Mouse (Mus musculus) midbrain, embryonic 11.5 days (tissue): ENCODE measurements around the gene Mafg. TPM values are rescaled to one million over a fixed set of nuclear protein-coding genes. Genes with fewer than 3 reads are reported as not detected.

ENCODE experiments used
- ATAC-seq: fragments of 200-750 bp; cut with Nextera tagmentation; 2 replicates; pipeline ENCODE4 v1.8.0; 2017; ENCODE audit warnings: moderate TSS enrichment, moderate library complexity; ENCODE audit not compliant: low FRiP score
- DNase-seq: peaks from one replicate; pipeline ENCODE4 v3.0.0; 2015; ENCODE audit warnings: low spot score; ENCODE audit errors: missing footprints
- H3K27ac ChIP-seq: fragments of 300-500 bp; sonication (generic); 2 replicates; pipeline ENCODE4 v1.5.1; 2014; ENCODE audit warnings: low read depth, low read length
- H3K27me3 ChIP-seq: fragments of 300-500 bp; sonication (generic); 2 replicates; pipeline ENCODE4 v1.6.1; 2014; ENCODE audit warnings: mild to moderate bottlenecking, low read length, moderate library complexity, mixed read lengths; ENCODE audit not compliant: control insufficient read depth, insufficient read depth
- H3K36me3 ChIP-seq: fragments of 300-500 bp; sonication (generic); 2 replicates; pipeline ENCODE4 v1.6.1; 2014; ENCODE audit warnings: mild to moderate bottlenecking, low read length, moderate library complexity, mixed read lengths; ENCODE audit not compliant: control insufficient read depth, insufficient read depth
- H3K4me1 ChIP-seq: fragments of 300-500 bp; sonication (generic); 2 replicates; pipeline ENCODE4 v1.6.1; 2014; ENCODE audit warnings: low read length; ENCODE audit not compliant: control insufficient read depth, insufficient read depth
- H3K4me2 ChIP-seq: fragments of 300-500 bp; sonication (generic); 2 replicates; pipeline ENCODE4 v1.6.1; 2014; ENCODE audit warnings: mild to moderate bottlenecking, moderate library complexity
- H3K4me3 ChIP-seq: fragments of 300-500 bp; sonication (generic); 2 replicates; pipeline ENCODE4 v1.5.1; 2014; ENCODE audit warnings: low read depth, low read length
- H3K9ac ChIP-seq: fragments of 300-500 bp; sonication (generic); 2 replicates; pipeline ENCODE4 v1.6.1; 2014; ENCODE audit warnings: low read length
- H3K9me3 ChIP-seq: fragments of 300-500 bp; sonication (generic); 2 replicates; pipeline ENCODE4 v1.6.1; 2016; ENCODE audit warnings: low read length; ENCODE audit not compliant: control insufficient read depth
- WGBS: fragments of 180-500 bp; shearing (Covaris S2); extraction: QIAGEN DNeasy Blood & Tissue Kit; methylation state at CpG from one replicate; pipeline ENCODE4 v1.1.7; 2014; 5-methylcytosine and 5-hydroxymethylcytosine counted together
- polyA plus RNA-seq: library from polyadenylated mRNA; unstranded; fragments of >200 nt; fragmentation: Nextera tagmentation; extraction: Ambion mirVana; gene quantifications from 2 replicates; pipeline ENCODE4 v1.2.1, GENCODE M21; 2014

Gene Mafg
- polyA plus RNA-seq, 1 experiment from 2014 or later: 19.7 TPM

- Histone ChIP-seq H3K9me3 (no peaks in the 10 kb centered on the region), H3K27ac (peak overlapping the region; percentile 63), H3K36me3 (peaks cover 4% of the 10 kb centered on the region; the same call in 1 of the 2 replicates), H3K4me3 (peak overlapping the region; percentile 96), H3K4me2 (peak overlapping the region; percentile 94), H3K27me3 (no peaks in the 10 kb centered on the region), H3K4me1 (peaks cover 23% of the 10 kb centered on the region), H3K9ac (peak overlapping the region; percentile 89)
- under 1% methylated on average over 97 of the region's 116 CpGs for WGBS
- ATAC-seq (peak; percentile 89), DNase-seq (peak; percentile 95)
Measured at GRCm38 (mm10) chr11:120632559-120633519, 561 bp downstream of the Mafg start.

- peaks cover 6% of the 10 kb centered on the region; the same call in 1 of the 2 replicates for H3K36me3 ChIP-seq
- peak overlapping the region; percentile 94 for H3K4me2 ChIP-seq
- H3K27me3 ChIP-seq: no peaks in the 10 kb centered on the region
- ATAC-seq (no peak), DNase-seq (no peak)
- 64% methylated on average over 4 of the region's 4 CpGs for WGBS
- H3K9me3 ChIP-seq: no peaks in the 10 kb centered on the region
- peaks cover 23% of the 10 kb centered on the region for H3K4me1 ChIP-seq
- H3K4me3 ChIP-seq: peak overlapping the region; percentile 96
- H3K9ac ChIP-seq: peak overlapping the region; percentile 89
- H3K27ac ChIP-seq: no peak overlapping the region
Measured at GRCm38 (mm10) chr11:120631726-120632448, 1.5 kb downstream of the Mafg start.

- H3K4me2 ChIP-seq: peak overlapping the region; percentile 94; the same call in 1 of the 2 replicates
- H3K36me3 ChIP-seq: peaks cover 7% of the 10 kb centered on the region; the same call in 1 of the 2 replicates
- ATAC-seq: no peak
- H3K4me1 ChIP-seq: peaks cover 23% of the 10 kb centered on the region
- 44% methylated on average over 7 of the region's 7 CpGs for WGBS
- H3K27ac ChIP-seq: no peak overlapping the region; the same call in 1 of the 2 replicates
- H3K9me3 ChIP-seq: no peaks in the 10 kb centered on the region
- no peaks in the 10 kb centered on the region for H3K27me3 ChIP-seq
- no peak overlapping the region for H3K4me3 ChIP-seq
- DNase-seq: peak; percentile 76
- peak overlapping the region; percentile 20 for H3K9ac ChIP-seq
Measured at GRCm38 (mm10) chr11:120630881-120631725, 2.3 kb downstream of the Mafg start.

GRCm38 (mm10) chr11:120630401-120630871 lies 3.0 kb downstream of the Mafg start:
- no peak for ATAC-seq
- no peaks in the 10 kb centered on the region for H3K27me3 ChIP-seq
- peak; percentile 79 for DNase-seq
- H3K9me3 ChIP-seq: no peaks in the 10 kb centered on the region
- H3K27ac ChIP-seq: no peak overlapping the region; the same call in 1 of the 2 replicates
- H3K4me2 ChIP-seq: peak overlapping the region; percentile 4; the same call in 1 of the 2 replicates
- peaks cover 7% of the 10 kb centered on the region; the same call in 1 of the 2 replicates for H3K36me3 ChIP-seq
- H3K4me3 ChIP-seq: no peak overlapping the region
- 18% methylated on average over 5 of the region's 5 CpGs for WGBS
- peaks cover 24% of the 10 kb centered on the region for H3K4me1 ChIP-seq
- peak overlapping the region; percentile 33 for H3K9ac ChIP-seq

- Histone ChIP-seq H3K9ac (peak overlapping the region; percentile 33), H3K9me3 (no peaks in the 10 kb centered on the region), H3K36me3 (peaks cover 7% of the 10 kb centered on the region; the same call in 1 of the 2 replicates), H3K4me1 (peaks cover 28% of the 10 kb centered on the region), H3K4me2 (peak overlapping the region; percentile 4), H3K4me3 (no peak overlapping the region), H3K27ac (no peak overlapping the region; the same call in 1 of the 2 replicates), H3K27me3 (no peaks in the 10 kb centered on the region)
- DNase-seq (peak; percentile 80), ATAC-seq (no peak)
- WGBS: 34% methylated on average over 7 of the region's 7 CpGs
Measured at GRCm38 (mm10) chr11:120629911-120630310, 3.5 kb downstream of the Mafg start.

- DNase-seq (peak; percentile 65), ATAC-seq (no peak)
- Histone ChIP-seq H3K4me2 (peak overlapping the region; percentile 4; the same call in 1 of the 2 replicates), H3K9ac (no peak overlapping the region), H3K27ac (no peak overlapping the region), H3K4me1 (peaks cover 28% of the 10 kb centered on the region), H3K9me3 (no peaks in the 10 kb centered on the region), H3K27me3 (no peaks in the 10 kb centered on the region), H3K4me3 (no peak overlapping the region), H3K36me3 (peaks cover 7% of the 10 kb centered on the region; the same call in 1 of the 2 replicates)
- 69% methylated on average over 23 of the region's 23 CpGs for WGBS
Measured at GRCm38 (mm10) chr11:120629341-120629730, 4.1 kb downstream of the Mafg start.

GRCm38 (mm10) chr11:120628601-120629340 lies 4.6 kb downstream of the Mafg start:
- no peak overlapping the region for H3K4me2 ChIP-seq
- no peak overlapping the region for H3K4me3 ChIP-seq
- no peaks in the 10 kb centered on the region for H3K9me3 ChIP-seq
- no peak for ATAC-seq
- H3K36me3 ChIP-seq: peaks cover 7% of the 10 kb centered on the region; the same call in 1 of the 2 replicates
- H3K27ac ChIP-seq: no peak overlapping the region
- H3K9ac ChIP-seq: no peak overlapping the region
- H3K27me3 ChIP-seq: no peaks in the 10 kb centered on the region
- 96% methylated on average over 23 of the region's 23 CpGs for WGBS
- no peak for DNase-seq
- peaks cover 32% of the 10 kb centered on the region for H3K4me1 ChIP-seq
